Comparison of ENCODE assay signal across 21 mouse cellular contexts in the genomic region with DNA sequence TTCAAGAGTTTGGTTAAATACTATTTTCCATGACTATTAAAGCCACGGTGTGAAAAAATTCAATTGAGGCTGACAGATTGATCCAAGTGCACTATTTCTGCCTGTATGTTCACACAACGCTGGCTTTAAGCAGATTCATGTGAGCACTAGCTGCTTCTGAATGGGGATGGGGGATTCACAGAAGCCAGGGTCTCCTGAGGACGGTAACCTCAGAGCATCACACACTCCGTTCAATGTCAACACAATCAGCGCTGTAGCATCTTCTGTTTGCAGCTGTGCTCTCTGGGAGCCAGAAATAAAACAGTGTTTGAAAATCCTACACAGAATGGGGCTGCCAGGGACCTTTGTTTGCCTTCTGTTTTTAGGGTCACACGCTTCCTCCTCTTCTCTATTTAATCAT.
DNase-seq lines count a peak whose midpoint lies in the region; ATAC-seq and TF ChIP-seq lines count a peak whose summit lies in the region.
"Had no signal": no experiment of that assay in that cellular context is flagged by ENCODE, and none has a peak within 500 bp of the region (broad histone marks: within the 10 kb centered on the region; RNA-seq: fewer than 3 reads in every experiment).

No protein-coding gene starts in this region.

- H3K4me1 ChIP-seq in hindbrain, postnatal 0 days (ENCODE audit: insufficient read depth, low read length) = no peaks in the 10 kb centered on the region
- H3K4me1 ChIP-seq in hindbrain, embryonic 12.5 days = no peaks in the 10 kb centered on the region
- no peaks in the 10 kb centered on the region for H3K4me1 ChIP-seq in midbrain, embryonic 13.5 days (replicated peaks)
- H3K4me1 ChIP-seq in midbrain, embryonic 16.5 days (ENCODE audit: control insufficient read depth, insufficient read depth, low read length) = peaks cover 3% of the 10 kb centered on the region; the same call in 1 of the 2 replicates
- H3K4me1 ChIP-seq: forebrain, embryonic 10.5 days; hindbrain, embryonic 13.5 days had no signal

- no peaks in the 10 kb centered on the region for H3K36me3 ChIP-seq in hindbrain, postnatal 0 days (ENCODE audit: insufficient read depth, low read length)
- H3K36me3 ChIP-seq in hindbrain, embryonic 12.5 days = no peaks in the 10 kb centered on the region
- no peaks in the 10 kb centered on the region for H3K36me3 ChIP-seq in midbrain, embryonic 13.5 days
- H3K36me3 ChIP-seq in midbrain, embryonic 16.5 days (ENCODE audit: control insufficient read depth, insufficient read depth, low read length) = no peaks in the 10 kb centered on the region
- H3K36me3 ChIP-seq: forebrain, embryonic 10.5 days; hindbrain, embryonic 13.5 days had no signal

- 64% methylated on average over 6 of the region's 6 CpGs for WGBS in hindbrain, postnatal 0 days
- 88% methylated on average over 6 of the region's 6 CpGs for WGBS in hindbrain, embryonic 12.5 days
- WGBS in midbrain, embryonic 13.5 days = 70% methylated on average over 6 of the region's 6 CpGs
- 66% methylated on average over 6 of the region's 6 CpGs for WGBS in midbrain, embryonic 16.5 days

- ATAC-seq in hindbrain, postnatal 0 days = no peak
- no peak for ATAC-seq in hindbrain, embryonic 12.5 days (ENCODE audit: low FRiP score)
- 0 out of 2 replicates have a peak, but pooled peaks have one; percentile 24 for ATAC-seq in midbrain, embryonic 13.5 days
- no peak for ATAC-seq in midbrain, embryonic 16.5 days
- ATAC-seq: CD4-positive, CD25-positive, alpha-beta regulatory T cell, adult 4 months; forebrain, embryonic 14.5 days; hindbrain, embryonic 16.5 days; inflammation-experienced regulatory T-cells, adult 6 months had no signal

- H3K4me3 ChIP-seq in hindbrain, postnatal 0 days (ENCODE audit: low read length) = no peak overlapping the region
- no peak overlapping the region for H3K4me3 ChIP-seq in hindbrain, embryonic 12.5 days
- no peak overlapping the region for H3K4me3 ChIP-seq in midbrain, embryonic 13.5 days (replicated peaks)
- H3K4me3 ChIP-seq in midbrain, embryonic 16.5 days (ENCODE audit: low read depth, low read length) = no peak overlapping the region
- H3K4me3 ChIP-seq: forebrain, embryonic 10.5 days; gastrocnemius, adult 2 months; hindbrain, embryonic 13.5 days had no signal

- no peaks in the 10 kb centered on the region for H3K9me3 ChIP-seq in hindbrain, postnatal 0 days (ENCODE audit: low read length)
- H3K9me3 ChIP-seq in hindbrain, embryonic 12.5 days (replicated peaks) = no peaks in the 10 kb centered on the region
- no peaks in the 10 kb centered on the region for H3K9me3 ChIP-seq in midbrain, embryonic 13.5 days
- H3K9me3 ChIP-seq in midbrain, embryonic 16.5 days (replicated peaks; ENCODE audit: control insufficient read depth, low read length, poor library complexity, severe bottlenecking) = no peaks in the 10 kb centered on the region
- H3K9me3 ChIP-seq: forebrain, embryonic 10.5 days; hindbrain, embryonic 13.5 days had no signal

- H3K27ac ChIP-seq in hindbrain, postnatal 0 days = no peak overlapping the region
- H3K27ac ChIP-seq in hindbrain, embryonic 12.5 days = no peak overlapping the region
- H3K27ac ChIP-seq in midbrain, embryonic 13.5 days = no peak overlapping the region
- no peak overlapping the region for H3K27ac ChIP-seq in midbrain, embryonic 16.5 days (ENCODE audit: low read length)
- H3K27ac ChIP-seq: forebrain, embryonic 10.5 days; gastrocnemius, adult 2 months; hindbrain, embryonic 13.5 days had no signal

- DNase-seq in hindbrain, postnatal 0 days (ENCODE audit: low spot score) = peak; percentile 2
- DNase-seq in retina, embryonic 14.5 days (ENCODE audit: low spot score) = peak; percentile 5
- DNase-seq in cerebellum, postnatal 14 days = no peak
- DNase-seq: adrenal gland, adult 2 months; adrenal gland, postnatal 14 days; cerebellum, adult 11-12 months; cerebellum, adult 8-10 months; cerebellum, postnatal 10 days; gastrocnemius, adult 2 months; gastrocnemius, postnatal 14 days; heart, adult 11 months had no signal

- no peak for TF ChIP-seq CTCF in hindbrain, postnatal 0 days (IDR thresholded peaks at IDR 0.05; ENCODE audit: low read depth)

- H3K27me3 ChIP-seq in hindbrain, postnatal 0 days (ENCODE audit: insufficient read depth, low read length) = no peaks in the 10 kb centered on the region
- no peaks in the 10 kb centered on the region for H3K27me3 ChIP-seq in hindbrain, embryonic 12.5 days
- no peaks in the 10 kb centered on the region for H3K27me3 ChIP-seq in midbrain, embryonic 13.5 days
- H3K27me3 ChIP-seq in midbrain, embryonic 16.5 days (ENCODE audit: control insufficient read depth, insufficient read depth, low read depth, low read length) = no peaks in the 10 kb centered on the region
- H3K27me3 ChIP-seq: hindbrain, embryonic 13.5 days had no signal

- H3K9ac ChIP-seq in hindbrain, postnatal 0 days (replicated peaks; ENCODE audit: low read length) = no peak overlapping the region
- H3K9ac ChIP-seq in hindbrain, embryonic 12.5 days = no peak overlapping the region
- H3K9ac ChIP-seq in midbrain, embryonic 13.5 days (replicated peaks) = no peak overlapping the region
- no peak overlapping the region for H3K9ac ChIP-seq in midbrain, embryonic 16.5 days (ENCODE audit: low read depth, low read length)
- H3K9ac ChIP-seq: hindbrain, embryonic 13.5 days had no signal

- H3K4me2 ChIP-seq in hindbrain, postnatal 0 days (ENCODE audit: low read depth, low read length) = no peak overlapping the region
- H3K4me2 ChIP-seq in hindbrain, embryonic 12.5 days (replicated peaks) = no peak overlapping the region
- H3K4me2 ChIP-seq in midbrain, embryonic 13.5 days (replicated peaks) = no peak overlapping the region
- no peak overlapping the region for H3K4me2 ChIP-seq in midbrain, embryonic 16.5 days (ENCODE audit: low read length)
- H3K4me2 ChIP-seq: heart, embryonic 11.5 days; hindbrain, embryonic 13.5 days had no signal

Comparison
In these comparisons a context has a peak if more than half of its experiments do, and no peak if none do; other contexts are left out.
1. DNase-seq: peak in hindbrain, postnatal 0 days (single experiment) and retina, embryonic 14.5 days (single experiment); none in cerebellum, postnatal 14 days (0 of 2).